Mouse (Mus musculus) midbrain, embryonic 14.5 days (tissue): Measurements from ENCODE around the gene Fv1. TPM values are rescaled to one million over a fixed set of nuclear protein-coding genes. Genes with fewer than 3 reads are reported as not detected.
A peak's percentile ranks its signal among the peaks of the same experiment; 100 is the strongest.

Source experiments
- ATAC-seq: fragments of 200-750 bp; cut with Nextera tagmentation; 2 replicates; pipeline ENCODE4 v1.8.0; 2017; ENCODE audit warnings: moderate number of reproducible peaks, moderate library complexity; ENCODE audit not compliant: low FRiP score, low TSS enrichment
- DNase-seq: peaks from one replicate; pipeline ENCODE4 v3.0.0-alpha.2; 2015
- H3K27ac ChIP-seq: fragments of 300-500 bp; sonication (generic); replicated peaks from 2 replicates; pipeline ENCODE4 v1.5.1; 2014; ENCODE audit warnings: mild to moderate bottlenecking, low read depth, low read length, moderate library complexity
- H3K27me3 ChIP-seq: fragments of 300-500 bp; sonication (generic); 2 replicates; pipeline ENCODE4 v1.6.1; 2014; ENCODE audit warnings: low read length, control low read depth, mixed read lengths; ENCODE audit not compliant: control insufficient read depth, insufficient read depth
- H3K36me3 ChIP-seq: fragments of 300-500 bp; sonication (generic); 2 replicates; pipeline ENCODE4 v1.6.1; 2014; ENCODE audit warnings: low read length, control low read depth; ENCODE audit not compliant: control insufficient read depth, insufficient read depth
- H3K4me1 ChIP-seq: fragments of 300-500 bp; sonication (generic); 2 replicates; pipeline ENCODE4 v1.6.1; 2014; ENCODE audit warnings: mild to moderate bottlenecking, antibody characterized with exemption, low read length, control low read depth; ENCODE audit not compliant: control insufficient read depth, insufficient read depth
- H3K4me2 ChIP-seq: fragments of 300-500 bp; sonication (generic); 2 replicates; pipeline ENCODE4 v1.6.1; 2014; ENCODE audit warnings: mild to moderate bottlenecking, low read length, moderate library complexity
- H3K4me3 ChIP-seq: fragments of 300-500 bp; sonication (generic); replicated peaks from 2 replicates; pipeline ENCODE4 v1.5.1; 2014; ENCODE audit warnings: low read depth, low read length
- H3K9ac ChIP-seq: fragments of 300-500 bp; sonication (generic); replicated peaks from 2 replicates; pipeline ENCODE4 v1.6.1; 2014; ENCODE audit warnings: mild to moderate bottlenecking, low read length, moderate library complexity
- H3K9me3 ChIP-seq: fragments of 300-500 bp; sonication (generic); 2 replicates; pipeline ENCODE4 v1.6.1; 2016; ENCODE audit warnings: low read length, control low read depth, mixed read lengths; ENCODE audit not compliant: control insufficient read depth
- WGBS: fragments of 180-500 bp; shearing (Covaris S2); extraction: QIAGEN DNeasy Blood & Tissue Kit; methylation state at CpG from one replicate; pipeline ENCODE4 v1.1.7; 2014; 5-methylcytosine and 5-hydroxymethylcytosine counted together
- polyA plus RNA-seq: library from polyadenylated mRNA; unstranded; fragments of >200 nt; fragmentation: Nextera tagmentation; extraction: Ambion mirVana; gene quantifications from 2 replicates; pipeline ENCODE4 v1.2.1, GENCODE M21; 2014

Fv1 gene
- polyA plus RNA-seq, 1 experiment from 2014 or later, result 8.7 TPM

DNA sequence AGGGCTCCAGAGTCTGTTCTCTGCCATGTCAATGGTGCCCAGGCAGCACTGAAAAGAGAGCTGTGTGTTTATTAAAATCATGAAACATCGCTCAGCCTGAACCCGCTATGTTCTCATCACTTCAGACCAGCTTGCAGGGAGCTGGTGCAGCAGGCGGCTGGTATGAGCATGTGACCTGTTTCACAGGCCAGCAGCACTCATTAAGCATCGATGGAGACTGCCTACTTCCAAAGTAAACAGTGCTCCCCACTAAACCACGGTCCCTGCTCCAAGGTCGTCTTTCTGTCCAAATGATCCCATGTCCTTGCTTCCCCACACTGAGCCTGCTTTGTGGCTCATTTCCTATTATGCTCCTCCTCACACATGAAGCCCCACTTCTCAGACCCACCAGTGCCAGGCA, 21.6 kb downstream of the Fv1 start:
- no peak for DNase-seq
- no peaks in the 10 kb centered on the region for H3K9me3 ChIP-seq
- no peaks in the 10 kb centered on the region for H3K27me3 ChIP-seq
- H3K27ac ChIP-seq, result no peak overlapping the region
- H3K4me1 ChIP-seq, result no peaks in the 10 kb centered on the region
- no peak overlapping the region for H3K4me2 ChIP-seq
- H3K9ac ChIP-seq, result no peak overlapping the region
- no peak for ATAC-seq
- H3K4me3 ChIP-seq, result no peak overlapping the region
- whole genome bisulfite sequencing, result 94% methylated on average over 6 of the region's 6 CpGs
- peaks cover 91% of the 10 kb centered on the region for H3K36me3 ChIP-seq

DNA sequence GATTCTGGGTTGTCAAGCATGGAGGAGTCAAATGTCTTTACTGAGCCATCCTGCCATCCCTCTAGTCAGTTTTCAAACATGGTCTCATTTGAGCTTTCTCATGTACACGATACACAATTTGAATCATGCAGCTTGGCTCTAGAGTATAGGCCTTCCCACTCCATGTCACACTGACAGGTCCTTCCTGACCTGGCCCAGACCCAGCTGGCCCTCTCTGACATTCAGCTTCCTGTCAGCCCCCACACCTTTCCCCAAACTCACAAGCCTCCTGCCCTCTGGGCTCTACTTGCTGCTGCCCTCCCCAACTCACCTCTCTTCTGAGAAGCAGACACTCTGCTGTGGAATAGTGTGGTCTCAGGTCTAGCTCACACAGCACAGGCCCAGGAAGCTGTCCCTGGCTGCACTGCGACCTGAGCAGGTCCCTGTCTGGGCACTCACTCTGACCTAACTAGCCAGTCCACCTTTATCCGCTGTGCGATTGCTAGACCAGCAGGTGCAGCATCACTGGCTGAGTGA, 27.1 kb downstream of the Fv1 start:
- Histone ChIP-seq H3K9ac (no peak overlapping the region), H3K4me3 (no peak overlapping the region), H3K4me2 (no peak overlapping the region), H3K9me3 (no peaks in the 10 kb centered on the region), H3K4me1 (no peaks in the 10 kb centered on the region), H3K27ac (no peak overlapping the region), H3K36me3 (peaks cover 96% of the 10 kb centered on the region), H3K27me3 (no peaks in the 10 kb centered on the region)
- no peak for DNase-seq
- ATAC-seq, result no peak
- 92% methylated on average over 4 of the region's 4 CpGs for WGBS

- H3K9ac ChIP-seq, result no peak overlapping the region
- 86% methylated on average over 1 of the region's 1 CpGs for WGBS
- H3K27ac ChIP-seq, result no peak overlapping the region
- no peaks in the 10 kb centered on the region for H3K4me1 ChIP-seq
- no peaks in the 10 kb centered on the region for H3K27me3 ChIP-seq
- no peak for ATAC-seq
- peaks cover 95% of the 10 kb centered on the region for H3K36me3 ChIP-seq
- DNase-seq, result no peak
- no peak overlapping the region for H3K4me3 ChIP-seq
- no peak overlapping the region for H3K4me2 ChIP-seq
- H3K9me3 ChIP-seq, result no peaks in the 10 kb centered on the region
Measured at GRCm38 (mm10) chr4:147896411-147896810, 27.6 kb downstream of the Fv1 start.

GRCm38 (mm10) chr4:147897348-147897747, 28.6 kb downstream of the Fv1 start:
- 90% methylated on average over 3 of the region's 3 CpGs for WGBS
- H3K4me1 ChIP-seq, result no peaks in the 10 kb centered on the region
- no peak overlapping the region for H3K9ac ChIP-seq
- no peak overlapping the region for H3K4me2 ChIP-seq
- no peak overlapping the region for H3K27ac ChIP-seq
- no peak for DNase-seq
- H3K4me3 ChIP-seq, result no peak overlapping the region
- no peaks in the 10 kb centered on the region for H3K27me3 ChIP-seq
- no peaks in the 10 kb centered on the region for H3K9me3 ChIP-seq
- ATAC-seq, result no peak
- peaks cover 95% of the 10 kb centered on the region for H3K36me3 ChIP-seq

DNA sequence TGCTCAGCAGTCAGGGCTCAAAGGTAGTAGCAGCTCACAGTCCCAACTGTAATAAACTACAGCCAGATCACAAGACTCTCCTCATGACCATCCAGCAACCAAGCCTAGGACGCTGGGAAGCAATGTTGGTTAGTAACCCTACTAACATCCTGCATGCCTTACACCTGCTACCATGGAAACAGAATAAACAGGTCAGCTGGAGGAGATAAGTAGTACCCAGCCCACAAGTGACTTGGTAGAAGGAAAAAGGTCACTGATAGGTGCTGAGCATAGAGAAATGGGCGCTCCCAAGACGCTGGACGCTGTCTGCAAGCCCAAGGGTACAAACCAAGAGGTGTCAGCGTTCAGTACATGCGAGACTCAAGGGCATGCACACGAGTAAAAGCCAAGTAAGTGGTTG, 31.7 kb downstream of the Fv1 start:
- ATAC-seq (no peak), DNase-seq (no peak)
- Histone ChIP-seq H3K27ac (no peak overlapping the region), H3K27me3 (no peaks in the 10 kb centered on the region), H3K4me1 (peaks cover 13% of the 10 kb centered on the region; the same call in 1 of the 2 replicates), H3K9me3 (no peaks in the 10 kb centered on the region), H3K36me3 (peaks cover 72% of the 10 kb centered on the region), H3K4me3 (no peak overlapping the region), H3K4me2 (no peak overlapping the region), H3K9ac (no peak overlapping the region)
- WGBS, result 92% methylated on average over 7 of the region's 7 CpGs

DNA sequence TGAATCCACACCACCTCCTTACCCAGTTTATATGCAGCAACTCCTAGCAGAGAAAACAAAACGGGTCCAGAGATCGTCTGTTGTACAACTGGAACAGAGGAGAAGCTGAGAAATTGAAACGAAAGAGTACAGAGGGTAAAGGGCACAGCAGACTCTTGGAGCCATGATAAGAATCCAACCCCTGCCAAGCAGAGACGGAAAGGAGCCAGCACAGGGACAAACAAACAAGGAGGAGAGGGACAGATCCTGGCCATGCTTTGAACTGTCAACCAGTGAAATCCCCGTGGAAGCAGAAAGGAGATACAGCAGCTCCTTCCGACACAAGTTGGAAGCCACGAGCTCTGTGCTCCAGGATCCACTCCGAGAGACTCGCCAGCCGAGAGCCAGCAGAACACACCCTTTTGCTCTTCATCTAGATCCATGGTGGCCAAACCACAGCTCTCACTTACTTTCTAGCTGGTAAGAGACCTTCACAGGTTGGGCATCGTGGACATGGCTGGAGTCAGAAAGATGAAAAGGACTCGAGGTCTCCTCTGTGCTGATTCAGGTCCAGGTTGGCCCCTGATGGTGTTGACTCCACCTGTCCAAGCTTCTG, 34.2 kb downstream of the Fv1 start:
- Histone ChIP-seq H3K4me1 (peaks cover 13% of the 10 kb centered on the region; the same call in 1 of the 2 replicates), H3K9ac (no peak overlapping the region), H3K27me3 (no peaks in the 10 kb centered on the region), H3K4me3 (no peak overlapping the region), H3K4me2 (no peak overlapping the region), H3K36me3 (peaks cover 46% of the 10 kb centered on the region), H3K9me3 (no peaks in the 10 kb centered on the region), H3K27ac (no peak overlapping the region)
- no peak for DNase-seq
- 93% methylated on average over 12 of the region's 12 CpGs for WGBS
- no peak for ATAC-seq

- H3K27me3 ChIP-seq, result no peaks in the 10 kb centered on the region
- no peak overlapping the region for H3K27ac ChIP-seq
- ATAC-seq (no peak), DNase-seq (no peak)
- 79% methylated on average over 3 of the region's 3 CpGs for WGBS
- peak overlapping the region; percentile 91 for H3K4me3 ChIP-seq
- no peaks in the 10 kb centered on the region for H3K9me3 ChIP-seq
- peak overlapping the region; percentile 72 for H3K4me2 ChIP-seq
- H3K4me1 ChIP-seq, result peaks cover 13% of the 10 kb centered on the region; the same call in 1 of the 2 replicates
- H3K36me3 ChIP-seq, result peaks cover 40% of the 10 kb centered on the region
- H3K9ac ChIP-seq, result peak overlapping the region; percentile 88
Measured at GRCm38 (mm10) chr4:147903601-147904000, 34.8 kb downstream of the Fv1 start.

- H3K4me3 ChIP-seq, result peak within 1 kb of the TSS; percentile 91
- H3K9ac ChIP-seq, result peak within 1 kb of the TSS; percentile 88
- H3K4me2 ChIP-seq, result peak within 1 kb of the TSS; percentile 72
- H3K9me3 ChIP-seq, result no peaks in the 10 kb centered on the region
- peaks cover 31% of the 10 kb centered on the region for H3K36me3 ChIP-seq
- DNase-seq (peak; percentile 95), ATAC-seq (peak; percentile 94)
- WGBS, result under 1% methylated on average over 55 of the region's 59 CpGs
- no peaks in the 10 kb centered on the region for H3K27me3 ChIP-seq
- H3K4me1 ChIP-seq, result peaks cover 13% of the 10 kb centered on the region; the same call in 1 of the 2 replicates
- peak within 1 kb of the TSS; percentile 93 for H3K27ac ChIP-seq
Measured at GRCm38 (mm10) chr4:147904313-147905089, 35.7 kb downstream of the Fv1 start, which contains the start of gene Mfn2. Gene Mfn2 (minus strand): TSS chr4:147904704.
